Mouse (Mus musculus): ENCODE results near the gene Fbxo28. TPM values are rescaled to one million over a fixed set of nuclear protein-coding genes. Genes with fewer than 3 reads are reported as not detected.

The Fbxo28 gene
- total RNA-seq, 2 experiments from 2014 or later: 47.6 to 49.8 TPM

DNA sequence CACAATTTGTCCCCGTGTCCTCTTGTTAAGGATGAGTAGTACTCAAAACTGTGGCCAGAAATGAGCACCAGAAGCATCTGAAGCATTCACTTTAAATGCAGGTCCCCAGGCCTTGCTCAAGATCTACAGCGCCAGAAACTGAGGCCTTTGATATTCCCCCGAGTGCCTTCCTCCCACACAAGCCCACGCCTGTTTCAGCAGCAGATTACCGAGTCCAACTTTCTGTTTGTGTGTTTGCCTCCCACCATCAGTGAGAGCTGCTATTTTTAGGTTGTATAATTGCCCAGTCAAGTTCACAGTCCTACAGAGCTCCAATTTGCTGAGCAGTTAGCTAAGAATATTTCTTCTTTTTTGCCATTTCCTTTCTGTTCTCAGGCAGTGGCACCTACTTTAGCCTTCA lies 5.1 kb upstream of the Fbxo28 start:
- no peak for DNase-seq
- intact Hi-C loops (cut with DNase I): loop anchor here (10.0 kb wide), 1 partner anchor 58 kb away; the partner anchor contains the start of gene Trp53bp2

- no peak for DNase-seq
- intact Hi-C loops (cut with DNase I): loop anchor here (10.0 kb wide), 1 partner anchor 59 kb away; the partner anchor contains the start of gene Trp53bp2
These were observed 4.4 kb upstream of the Fbxo28 start for GRCm38 (mm10) chr1:182345857-182346256.

GRCm38 (mm10) chr1:182341993-182342392 lies 564 bp upstream of the Fbxo28 start:
- DNase-seq: no peak
- intact Hi-C loops (cut with DNase I): loop anchor here (10.0 kb wide), 1 partner anchor 63 kb away; the partner anchor contains the start of gene Trp53bp2

DNA sequence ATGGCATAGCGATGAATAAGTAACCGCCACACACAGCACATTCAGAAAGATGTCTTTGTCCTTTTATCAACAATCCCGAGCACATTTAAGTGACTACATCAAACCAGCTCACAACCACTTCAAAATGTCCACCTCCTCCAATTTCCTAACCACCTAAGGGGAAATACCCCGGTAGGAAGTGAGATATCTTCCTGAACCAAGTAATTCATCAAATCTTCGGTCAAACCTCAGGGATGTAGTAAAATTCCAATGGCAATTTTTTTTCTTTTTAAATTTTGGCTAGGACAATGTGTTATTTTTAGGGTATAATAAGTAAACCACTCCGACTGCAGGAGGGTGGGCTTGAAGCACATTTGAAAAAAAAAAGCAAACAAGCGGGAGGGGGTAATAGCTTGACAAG lies 1.1 kb downstream of the Fbxo28 start:
- DNase-seq: no peak
- intact Hi-C loops (cut with DNase I): loop anchor here (10.0 kb wide), 1 partner anchor 65 kb away; the partner anchor contains the start of gene Trp53bp2

DNA sequence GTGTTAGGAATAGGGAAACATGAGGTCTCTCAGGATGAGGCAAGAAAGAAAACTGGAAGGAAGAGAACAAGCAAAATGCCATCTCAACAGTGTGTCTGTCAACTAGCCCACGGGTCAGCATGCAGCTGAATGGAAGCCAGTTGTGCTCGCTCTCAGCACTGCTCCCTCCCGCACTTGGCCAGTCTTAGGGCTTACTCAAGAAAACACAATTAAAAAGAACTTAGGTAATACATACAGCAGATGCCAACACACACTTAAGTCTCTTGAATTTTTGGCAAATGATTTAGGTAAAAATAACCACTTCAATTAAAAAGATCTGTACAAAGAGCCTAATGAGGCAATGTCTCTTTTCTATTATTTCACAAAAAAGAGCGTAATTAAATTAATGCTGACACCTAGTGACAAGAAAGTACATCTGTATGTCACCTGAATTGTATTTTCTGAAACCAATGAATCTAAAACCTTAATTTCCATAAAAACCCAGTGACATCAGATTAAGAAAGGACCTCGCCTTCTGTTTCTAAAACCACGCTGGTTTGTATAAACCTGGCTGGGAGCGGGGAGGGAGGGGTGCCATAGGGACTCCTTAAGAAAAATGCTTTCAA lies 2.4 kb downstream of the Fbxo28 start:
- intact Hi-C loops (cut with DNase I): no loop called here
- peak; percentile 36 for DNase-seq

- intact Hi-C loops (cut with DNase I): no loop called here
- DNase-seq: no peak
These were observed 7.5 kb downstream of the Fbxo28 start for GRCm38 (mm10) chr1:182333766-182334437.

- no peak for DNase-seq
- intact Hi-C loops (cut with DNase I): no loop called here
These were observed 9.1 kb downstream of the Fbxo28 start for GRCm38 (mm10) chr1:182332090-182333034.

DNA sequence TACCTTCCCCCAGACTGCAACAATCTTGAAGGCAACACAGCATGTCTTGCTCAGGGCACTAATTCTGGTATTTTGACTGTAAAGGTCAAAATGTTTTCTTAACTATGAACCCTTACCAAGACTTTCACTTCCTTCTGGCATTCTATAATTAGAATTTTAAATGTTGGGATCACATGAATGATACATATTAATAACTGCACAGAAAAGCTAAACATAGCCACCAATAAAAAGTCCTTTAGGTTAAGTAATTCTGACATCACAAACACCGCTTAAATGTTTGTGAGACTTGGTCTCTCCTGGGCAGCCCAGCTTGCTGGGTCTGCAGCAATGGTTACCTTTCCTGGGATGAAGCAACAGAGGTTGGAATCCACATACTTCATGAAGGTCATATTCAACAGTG lies 15.5 kb downstream of the Fbxo28 start:
- no peak for DNase-seq
- intact Hi-C loops (cut with DNase I): no loop called here

GRCm38 (mm10) chr1:182324552-182324951 lies 16.9 kb downstream of the Fbxo28 start:
- no peak for DNase-seq
- intact Hi-C loops (cut with DNase I): no loop called here

DNA sequence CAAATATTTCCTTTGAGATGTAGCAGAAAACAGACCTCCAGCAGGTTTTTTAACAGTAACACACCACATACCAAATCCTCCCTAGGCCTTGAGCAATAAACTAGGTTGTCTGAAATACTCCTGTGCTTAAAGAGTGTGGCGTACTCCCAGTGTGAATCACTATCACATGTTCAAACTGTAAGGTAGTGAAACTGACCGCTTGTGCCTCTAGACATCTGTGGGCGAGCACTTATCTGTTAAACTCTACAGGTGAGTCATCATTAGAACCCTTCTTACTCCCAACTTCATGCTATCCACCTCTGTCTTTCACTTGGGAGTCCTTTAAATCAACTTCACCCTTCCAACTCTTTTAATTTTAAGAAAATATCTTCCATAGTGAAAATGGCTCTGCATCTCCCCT lies 18.3 kb downstream of the Fbxo28 start:
- intact Hi-C loops (cut with DNase I): no loop called here
- DNase-seq: no peak

- intact Hi-C loops (cut with DNase I): no loop called here
- no peak for DNase-seq
These were observed 27.2 kb downstream of the Fbxo28 start for GRCm38 (mm10) chr1:182314201-182314600.

DNA sequence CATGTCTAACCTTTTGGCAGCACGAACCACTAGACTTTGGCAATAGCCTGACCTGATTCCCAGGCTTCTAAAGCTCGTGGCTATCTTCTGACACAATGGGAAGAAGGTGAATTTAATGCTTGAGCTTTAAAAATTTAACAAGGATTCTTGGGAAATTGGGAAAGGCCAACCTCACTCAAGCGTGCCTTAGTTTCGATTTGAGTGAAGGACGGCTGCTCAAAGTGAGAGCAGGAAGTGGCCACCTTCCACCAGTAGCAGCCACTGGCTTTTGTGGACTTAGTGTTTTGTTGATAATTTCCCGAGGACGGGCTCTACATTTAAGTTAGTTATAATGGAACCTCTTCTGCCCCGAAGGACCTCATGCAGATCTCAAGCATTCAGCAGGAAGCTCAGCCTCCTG lies 28.2 kb downstream of the Fbxo28 start:
- intact Hi-C loops (cut with DNase I): no loop called here

DNA sequence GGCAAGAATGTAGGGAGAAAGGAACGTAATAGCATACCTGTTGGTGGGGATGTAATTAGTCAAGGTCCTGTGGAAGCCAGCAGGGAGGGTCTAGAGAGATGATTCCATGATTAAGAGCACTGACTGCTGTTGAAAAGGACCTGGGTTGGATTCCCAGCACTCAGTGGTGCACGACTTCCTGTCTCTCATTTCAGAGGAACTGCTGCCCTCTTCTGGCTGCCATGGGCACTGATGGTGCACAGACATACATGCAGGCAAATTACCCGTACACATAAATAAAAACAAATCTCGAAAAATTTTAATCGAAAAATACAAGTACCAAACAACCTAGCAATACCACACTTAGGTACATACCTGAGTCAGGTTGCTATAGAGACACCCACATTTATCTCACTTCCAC lies 30.1 kb downstream of the Fbxo28 start:
- intact Hi-C loops (cut with DNase I): no loop called here
- DNase-seq: no peak

More for the DNA sequence above, 28.2 kb downstream of the Fbxo28 start:
- DNase-seq: no peak

- intact Hi-C loops (cut with DNase I): no loop called here
- no peak for DNase-seq
These were observed 31.1 kb downstream of the Fbxo28 start for GRCm38 (mm10) chr1:182310316-182310715.

DNA sequence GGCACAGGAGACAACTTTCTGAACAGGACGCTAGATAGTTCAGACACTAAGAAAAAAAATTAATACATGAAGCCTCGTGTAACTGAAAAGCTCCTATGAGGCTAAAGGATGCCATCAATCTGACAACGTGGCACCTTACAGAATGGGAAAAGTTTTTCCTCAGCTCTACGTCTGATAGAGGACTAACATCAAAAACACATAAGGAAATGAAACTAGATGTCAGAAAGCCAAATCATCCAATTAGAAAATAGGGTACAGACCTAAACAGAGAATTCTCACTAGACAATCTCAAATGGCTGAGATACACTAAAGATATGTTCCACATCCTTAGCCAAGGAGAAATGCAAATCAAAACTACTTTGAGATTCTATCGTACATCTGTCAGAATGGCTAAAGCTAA lies 32.0 kb downstream of the Fbxo28 start:
- DNase-seq: no peak
- intact Hi-C loops (cut with DNase I): no loop called here

GRCm38 (mm10) chr1:182302916-182303315 lies 38.5 kb downstream of the Fbxo28 start:
- intact Hi-C loops (cut with DNase I): no loop called here
- no peak for DNase-seq

- DNase-seq: no peak
These were observed 39.1 kb downstream of the Fbxo28 start for GRCm38 (mm10) chr1:182302176-182302870.

DNA sequence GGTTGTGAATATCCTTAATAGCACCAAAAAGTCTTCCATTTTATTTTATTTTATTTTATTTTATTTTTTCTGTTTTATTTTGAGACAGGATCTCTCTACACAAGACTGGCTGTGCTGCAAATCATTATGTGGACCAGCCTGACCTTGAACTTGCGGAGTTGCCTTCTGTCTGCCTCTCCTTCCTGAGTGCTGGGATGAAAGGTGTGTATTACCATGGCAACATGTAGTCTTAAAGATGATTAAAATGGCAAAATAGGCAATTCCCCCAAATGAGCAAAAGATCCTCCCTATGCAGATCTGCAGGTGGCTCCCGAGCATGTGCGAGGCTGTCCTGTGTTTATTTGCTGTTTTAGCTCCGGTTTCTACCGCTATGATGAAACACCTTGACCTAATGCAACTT lies 43.6 kb downstream of the Fbxo28 start:
- no peak for DNase-seq
- intact Hi-C loops (cut with DNase I): no loop called here

More at GRCm38 (mm10) chr1:182302176-182302870, 39.1 kb downstream of the Fbxo28 start:
- intact Hi-C loops (cut with DNase I): no loop called here

DNA sequence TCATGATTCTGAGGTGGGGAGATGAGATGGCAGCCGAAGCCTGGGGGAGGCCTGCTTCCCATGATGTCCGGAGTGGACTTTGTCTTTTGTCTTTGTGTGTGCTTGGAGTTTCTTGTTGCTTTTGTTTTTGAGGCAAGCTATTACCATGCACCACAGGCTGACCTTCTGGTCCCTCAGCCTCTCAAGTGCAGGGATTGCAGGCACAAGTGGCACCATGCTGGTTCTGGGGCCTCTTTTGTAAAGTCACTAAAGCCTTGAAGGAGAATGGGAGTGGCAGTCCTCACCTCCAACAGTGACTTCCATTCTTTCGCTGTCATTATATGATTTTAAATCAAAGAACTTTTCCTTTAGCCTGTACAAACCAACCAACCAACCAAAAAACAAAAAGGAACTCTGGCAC lies 44.2 kb downstream of the Fbxo28 start:
- intact Hi-C loops (cut with DNase I): no loop called here
- no peak for DNase-seq

DNA sequence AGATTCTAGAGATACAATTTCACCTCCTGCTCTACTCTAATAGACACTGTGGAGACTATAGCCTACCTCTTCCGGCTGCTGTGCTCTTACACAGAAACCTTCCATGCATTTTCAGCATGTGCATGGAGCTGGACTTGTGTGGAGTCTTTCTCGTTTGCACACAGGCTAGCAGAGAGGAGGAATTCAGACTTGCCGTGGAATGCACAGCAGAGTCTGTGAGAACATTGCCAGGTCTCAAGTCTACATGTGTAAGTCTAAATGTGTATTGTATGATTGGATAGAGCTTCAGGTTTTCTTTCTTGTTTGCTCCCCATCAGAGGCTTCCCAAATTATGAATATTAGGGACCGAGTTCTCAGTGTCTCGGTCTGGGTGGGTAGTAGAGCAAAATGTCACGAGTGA lies 44.6 kb downstream of the Fbxo28 start:
- DNase-seq: no peak
- intact Hi-C loops (cut with DNase I): no loop called here

DNA sequence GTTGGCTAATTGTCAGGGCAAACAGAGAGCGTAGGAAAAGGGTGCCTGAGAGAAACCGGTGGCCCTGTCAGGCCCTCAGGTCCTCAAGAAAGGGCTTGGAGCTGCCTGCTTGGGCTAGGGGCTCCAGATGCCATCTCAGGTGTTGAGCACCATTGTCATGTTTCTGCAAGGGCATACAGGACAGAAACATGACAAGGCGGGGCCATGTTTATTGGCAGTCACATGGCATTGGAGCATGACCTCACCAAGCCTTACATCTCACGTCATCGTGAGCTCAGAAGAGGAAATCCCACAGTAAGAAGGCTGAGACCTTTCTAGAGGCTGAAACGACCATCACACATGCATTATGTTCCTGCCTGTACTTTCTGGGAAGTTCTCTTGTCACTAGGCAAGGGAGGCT lies 45.3 kb downstream of the Fbxo28 start:
- no peak for DNase-seq
- intact Hi-C loops (cut with DNase I): no loop called here

Data from left cerebral cortex, postnatal 4 days (tissue).